Mouse (Mus musculus) hindbrain, embryonic 13.5 days (tissue): ENCODE measurements around the gene Tedc1. TPM values are rescaled to one million over a fixed set of nuclear protein-coding genes. Genes with fewer than 3 reads are reported as not detected.
"Not testable (repeated sequence)": the region's sequence is repeated elsewhere in the genome, so short reads cannot be mapped to it uniquely, and the experiment has no call there.

Experiments used
- ATAC-seq: fragments of 200-750 bp; cut with Nextera tagmentation; 2 replicates; pipeline ENCODE4 v1.8.0; 2017; ENCODE audit warnings: moderate TSS enrichment; ENCODE audit not compliant: low FRiP score
- H3K27ac ChIP-seq: fragments of 300-500 bp; sonication (generic); 2 replicates; pipeline ENCODE4 v1.5.1; 2015; ENCODE audit warnings: inconsistent platforms, mild to moderate bottlenecking, moderate library complexity
- H3K27me3 ChIP-seq: fragments of 300-500 bp; sonication (generic); 2 replicates; pipeline ENCODE4 v1.6.1; 2015; ENCODE audit warnings: mild to moderate bottlenecking, inconsistent platforms
- H3K36me3 ChIP-seq: fragments of 300-500 bp; sonication (generic); 2 replicates; pipeline ENCODE4 v1.6.1; 2015; ENCODE audit warnings: mild to moderate bottlenecking, inconsistent platforms
- H3K4me1 ChIP-seq: fragments of 300-500 bp; sonication (generic); replicated peaks from 2 replicates; pipeline ENCODE4 v1.6.1; 2015; ENCODE audit warnings: inconsistent platforms
- H3K4me2 ChIP-seq: fragments of 300-500 bp; sonication (generic); 2 replicates; pipeline ENCODE4 v1.6.1; 2015; ENCODE audit warnings: inconsistent platforms, mild to moderate bottlenecking, moderate library complexity
- H3K4me3 ChIP-seq: fragments of 300-500 bp; sonication (generic); 2 replicates; pipeline ENCODE4 v1.5.1; 2015; ENCODE audit warnings: mild to moderate bottlenecking, inconsistent platforms
- H3K9ac ChIP-seq: fragments of 300-500 bp; sonication (generic); 2 replicates; pipeline ENCODE4 v1.6.1; 2015; ENCODE audit warnings: mild to moderate bottlenecking, inconsistent platforms
- H3K9me3 ChIP-seq: fragments of 300-500 bp; sonication (generic); 2 replicates; pipeline ENCODE4 v1.6.1; 2016; ENCODE audit warnings: inconsistent platforms
- WGBS: fragments of 180-500 bp; shearing (Covaris S2); methylation state at CpG from one replicate; pipeline ENCODE4 v1.1.7; 2015; 5-methylcytosine and 5-hydroxymethylcytosine counted together
- polyA plus RNA-seq: library from polyadenylated mRNA; unstranded; fragments of >200 nt; fragmentation: Nextera tagmentation; extraction: Ambion mirVana; gene quantifications from 2 replicates; pipeline ENCODE4 v1.2.1, GENCODE M21; 2015

Tedc1 gene
- polyA plus RNA-seq, 1 experiment from 2014 or later: 19.9 TPM

GRCm38 (mm10) chr12:113193423-113193822, 37.2 kb downstream of the Tedc1 start:
- Histone ChIP-seq H3K27ac (no peak overlapping the region), H3K9ac (no peak overlapping the region), H3K27me3 (peaks cover under 1% of the 10 kb centered on the region; the same call in 1 of the 2 replicates), H3K36me3 (peaks cover 50% of the 10 kb centered on the region), H3K9me3 (no peaks in the 10 kb centered on the region), H3K4me2 (no peak overlapping the region), H3K4me1 (peaks cover 2% of the 10 kb centered on the region; the same call in 1 of the 2 replicates), H3K4me3 (no peak overlapping the region)
- ATAC-seq: no peak
- 85% methylated on average over 2 of the region's 2 CpGs for WGBS

- H3K4me3 ChIP-seq, H3K36me3 ChIP-seq, H3K27ac ChIP-seq, H3K4me1 ChIP-seq, H3K9me3 ChIP-seq, H3K9ac ChIP-seq, ATAC-seq, H3K4me2 ChIP-seq, H3K27me3 ChIP-seq: not testable (repeated sequence)
- 96% methylated on average over 3 of the region's 6 CpGs for WGBS
Observed at GRCm38 (mm10) chr12:113199132-113199531, 42.9 kb downstream of the Tedc1 start.

GRCm38 (mm10) chr12:113201301-113201700, 45.1 kb downstream of the Tedc1 start:
- Histone ChIP-seq H3K27me3 (no peaks in the 10 kb centered on the region), H3K4me1 (no peaks in the 10 kb centered on the region), H3K9me3 (no peaks in the 10 kb centered on the region), H3K4me2 (no peak overlapping the region), H3K9ac (no peak overlapping the region), H3K27ac (no peak overlapping the region), H3K36me3 (no peaks in the 10 kb centered on the region), H3K4me3 (no peak overlapping the region)
- 89% methylated on average over 4 of the region's 4 CpGs for WGBS
- ATAC-seq: no peak

GRCm38 (mm10) chr12:113202008-113202407, 45.8 kb downstream of the Tedc1 start:
- Histone ChIP-seq H3K36me3 (no peaks in the 10 kb centered on the region), H3K27me3 (no peaks in the 10 kb centered on the region), H3K4me3 (no peak overlapping the region), H3K4me1 (no peaks in the 10 kb centered on the region), H3K9ac (no peak overlapping the region), H3K9me3 (no peaks in the 10 kb centered on the region), H3K27ac (no peak overlapping the region), H3K4me2 (no peak overlapping the region)
- ATAC-seq: no peak

- H3K4me3 ChIP-seq: no peak overlapping the region
- H3K27me3 ChIP-seq: no peaks in the 10 kb centered on the region
- H3K4me1 ChIP-seq: no peaks in the 10 kb centered on the region
- H3K27ac ChIP-seq: no peak overlapping the region
- no peak overlapping the region for H3K4me2 ChIP-seq
- H3K9ac ChIP-seq: no peak overlapping the region
- H3K9me3 ChIP-seq: no peaks in the 10 kb centered on the region
- no peaks in the 10 kb centered on the region for H3K36me3 ChIP-seq
- 80% methylated on average over 7 of the region's 7 CpGs for WGBS
- ATAC-seq: no peak
Observed at GRCm38 (mm10) chr12:113203522-113203921, 47.3 kb downstream of the Tedc1 start.

GRCm38 (mm10) chr12:113205251-113205942, 49.2 kb downstream of the Tedc1 start:
- Histone ChIP-seq H3K9me3 (no peaks in the 10 kb centered on the region), H3K27me3 (no peaks in the 10 kb centered on the region), H3K36me3 (no peaks in the 10 kb centered on the region), H3K4me2 (no peak overlapping the region), H3K27ac (no peak overlapping the region), H3K4me3 (no peak overlapping the region), H3K4me1 (no peaks in the 10 kb centered on the region), H3K9ac (no peak overlapping the region)
- WGBS: 90% methylated on average over 7 of the region's 7 CpGs
- no peak for ATAC-seq

GRCm38 (mm10) chr12:113207737-113208136, 51.5 kb downstream of the Tedc1 start:
- Histone ChIP-seq H3K4me3 (no peak overlapping the region), H3K4me1 (no peaks in the 10 kb centered on the region), H3K36me3 (no peaks in the 10 kb centered on the region), H3K9me3 (no peaks in the 10 kb centered on the region), H3K9ac (no peak overlapping the region), H3K27ac (no peak overlapping the region), H3K4me2 (no peak overlapping the region), H3K27me3 (no peaks in the 10 kb centered on the region)
- WGBS: 80% methylated on average over 6 of the region's 6 CpGs
- no peak for ATAC-seq

- H3K4me3 ChIP-seq: no peak overlapping the region
- H3K27me3 ChIP-seq: no peaks in the 10 kb centered on the region
- H3K27ac ChIP-seq: no peak overlapping the region
- 91% methylated on average over 17 of the region's 17 CpGs for WGBS
- H3K4me2 ChIP-seq: no peak overlapping the region
- H3K36me3 ChIP-seq: no peaks in the 10 kb centered on the region
- no peaks in the 10 kb centered on the region for H3K4me1 ChIP-seq
- no peak overlapping the region for H3K9ac ChIP-seq
- H3K9me3 ChIP-seq: no peaks in the 10 kb centered on the region
- no peak for ATAC-seq
Observed at GRCm38 (mm10) chr12:113210586-113211378, 54.6 kb downstream of the Tedc1 start.

GRCm38 (mm10) chr12:113211772-113212171, 55.6 kb downstream of the Tedc1 start:
- H3K27me3 ChIP-seq: no peaks in the 10 kb centered on the region
- ATAC-seq: no peak
- no peaks in the 10 kb centered on the region for H3K4me1 ChIP-seq
- H3K4me3 ChIP-seq: no peak overlapping the region
- 91% methylated on average over 5 of the region's 5 CpGs for whole genome bisulfite sequencing
- no peaks in the 10 kb centered on the region for H3K36me3 ChIP-seq
- H3K27ac ChIP-seq: no peak overlapping the region
- H3K9me3 ChIP-seq: no peaks in the 10 kb centered on the region
- no peak overlapping the region for H3K9ac ChIP-seq
- no peak overlapping the region for H3K4me2 ChIP-seq

GRCm38 (mm10) chr12:113212326-113212924, 56.2 kb downstream of the Tedc1 start:
- H3K27me3 ChIP-seq: 0 out of 2 replicates have a peak, but pooled peaks cover 5% of the 10 kb centered on the region
- no peak overlapping the region for H3K9ac ChIP-seq
- 90% methylated on average over 10 of the region's 10 CpGs for WGBS
- no peak for ATAC-seq
- no peak overlapping the region for H3K27ac ChIP-seq
- no peaks in the 10 kb centered on the region for H3K9me3 ChIP-seq
- no peaks in the 10 kb centered on the region for H3K36me3 ChIP-seq
- H3K4me1 ChIP-seq: no peaks in the 10 kb centered on the region
- no peak overlapping the region for H3K4me2 ChIP-seq
- no peak overlapping the region for H3K4me3 ChIP-seq

GRCm38 (mm10) chr12:113213226-113213625, 57.0 kb downstream of the Tedc1 start:
- Histone ChIP-seq H3K4me1 (no peaks in the 10 kb centered on the region), H3K27me3 (0 out of 2 replicates have a peak, but pooled peaks cover 5% of the 10 kb centered on the region), H3K4me2 (no peak overlapping the region), H3K4me3 (no peak overlapping the region), H3K27ac (no peak overlapping the region), H3K36me3 (no peaks in the 10 kb centered on the region), H3K9ac (no peak overlapping the region), H3K9me3 (no peaks in the 10 kb centered on the region)
- 85% methylated on average over 2 of the region's 2 CpGs for WGBS
- no peak for ATAC-seq

GRCm38 (mm10) chr12:113214072-113214808, 58.0 kb downstream of the Tedc1 start:
- no peak overlapping the region for H3K4me3 ChIP-seq
- no peaks in the 10 kb centered on the region for H3K4me1 ChIP-seq
- no peaks in the 10 kb centered on the region for H3K36me3 ChIP-seq
- no peak overlapping the region for H3K27ac ChIP-seq
- no peak overlapping the region for H3K9ac ChIP-seq
- 0 out of 2 replicates have a peak, but pooled peaks cover 5% of the 10 kb centered on the region for H3K27me3 ChIP-seq
- ATAC-seq: no peak
- H3K4me2 ChIP-seq: no peak overlapping the region
- H3K9me3 ChIP-seq: no peaks in the 10 kb centered on the region
- WGBS: 87% methylated on average over 25 of the region's 25 CpGs
